In the genomic region with DNA sequence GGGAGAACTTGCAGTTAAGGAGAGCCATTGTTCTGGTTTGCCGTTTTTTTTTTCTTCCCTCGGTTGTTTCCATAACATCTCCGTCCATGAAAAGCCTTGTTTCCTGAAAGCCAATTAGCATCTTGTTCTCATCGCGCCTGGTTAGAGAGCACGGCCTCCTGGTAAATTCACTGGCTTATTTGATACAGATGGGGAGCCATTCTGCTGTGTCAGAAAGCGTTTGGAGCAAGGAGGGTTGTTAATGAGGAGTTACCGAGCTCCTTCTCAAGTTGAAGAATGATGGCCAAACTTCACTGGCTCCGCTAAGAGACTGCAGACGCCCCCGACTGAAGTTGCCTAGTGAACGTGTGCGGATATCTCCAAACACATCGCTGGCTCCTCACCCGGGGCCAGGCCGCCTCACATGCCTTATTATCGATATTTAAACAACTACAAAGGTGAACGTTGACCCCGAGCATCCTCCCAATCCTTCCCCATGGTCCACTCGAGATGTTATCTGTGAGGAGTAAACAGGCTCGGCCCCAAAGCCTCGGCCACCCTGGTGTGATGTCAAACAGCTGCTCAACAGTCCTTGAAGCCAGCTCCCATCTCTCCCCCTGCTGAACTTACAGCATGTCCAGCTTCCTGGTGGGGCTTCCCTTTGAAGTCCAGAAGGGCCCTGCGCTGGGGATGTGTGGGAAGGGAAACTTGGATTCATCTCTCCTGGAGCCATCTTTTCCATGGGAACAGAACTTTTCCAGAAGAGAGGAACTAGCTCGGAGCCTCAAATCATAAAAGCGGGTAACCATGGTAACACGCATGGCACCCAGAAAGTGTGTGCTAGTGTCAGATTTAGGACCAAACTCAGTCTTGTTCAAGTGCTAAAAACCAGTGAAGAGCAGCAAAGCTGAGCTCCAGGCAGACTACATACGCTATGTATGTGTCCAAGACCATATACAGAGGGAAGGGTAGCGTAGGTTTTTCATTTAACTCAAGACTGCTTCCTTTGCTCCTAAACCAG, we compare ENCODE assay signal across 9 mouse cellular contexts.
DNase-seq lines count a peak whose midpoint lies in the region; ATAC-seq and TF ChIP-seq lines count a peak whose summit lies in the region.
"Had no signal": no experiment of that assay in that cellular context is flagged by ENCODE, and none has a peak within 500 bp of the region (broad histone marks: within the 10 kb centered on the region; RNA-seq: fewer than 3 reads in every experiment).

No protein-coding gene starts in this region.

- TF ChIP-seq EP300 in heart, adult 2 months (IDR thresholded peaks at IDR 0.05; ENCODE audit: insufficient read depth, low read depth, low read length) = no peak

- no peak for TF ChIP-seq CTCF in hindbrain, postnatal 0 days (IDR thresholded peaks at IDR 0.05; ENCODE audit: low read depth)
- TF ChIP-seq CTCF in heart, adult 2 months (IDR thresholded peaks at IDR 0.05) = no peak

- intact Hi-C loops in heart, adult 2 months (cut with DNase I) = no loop called here

- WGBS in hindbrain, postnatal 0 days = 59% methylated on average over 28 of the region's 28 CpGs
- 63% methylated on average over 28 of the region's 28 CpGs for WGBS in hindbrain, embryonic 10.5 days
- 21% methylated on average over 28 of the region's 28 CpGs for WGBS in limb, embryonic 12.5 days
- 51% methylated on average over 28 of the region's 28 CpGs for WGBS in heart, adult 2 months

- H3K79me2 ChIP-seq in heart, adult 2 months (replicated peaks; ENCODE audit: control insufficient read depth, insufficient read depth, low read length) = no peaks in the 10 kb centered on the region

- no peaks in the 10 kb centered on the region for H3K9me3 ChIP-seq in hindbrain, postnatal 0 days (ENCODE audit: low read length)
- H3K9me3 ChIP-seq in hindbrain, embryonic 10.5 days = 0 out of 2 replicates have a peak, but pooled peaks cover 3% of the 10 kb centered on the region
- H3K9me3 ChIP-seq in limb, embryonic 12.5 days = peaks cover 3% of the 10 kb centered on the region; the same call in 1 of the 2 replicates

- no peak for TF ChIP-seq POLR2A in heart, adult 2 months (IDR thresholded peaks at IDR 0.05; ENCODE audit: insufficient read depth, low read depth, low read length)

- H3K9ac ChIP-seq in hindbrain, postnatal 0 days (replicated peaks; ENCODE audit: low read length) = no peak overlapping the region
- H3K9ac ChIP-seq in limb, embryonic 12.5 days (replicated peaks) = no peak overlapping the region
- no peak overlapping the region for H3K9ac ChIP-seq in heart, adult 2 months (ENCODE audit: low read depth, low read length)

- H3K4me3 ChIP-seq in hindbrain, postnatal 0 days (ENCODE audit: low read length) = no peak overlapping the region
- H3K4me3 ChIP-seq in hindbrain, embryonic 10.5 days = no peak overlapping the region
- H3K4me3 ChIP-seq in limb, embryonic 12.5 days (replicated peaks) = no peak overlapping the region
- H3K4me3 ChIP-seq in heart, adult 2 months = no peak overlapping the region

- no peaks in the 10 kb centered on the region for H3K36me3 ChIP-seq in hindbrain, postnatal 0 days (ENCODE audit: insufficient read depth, low read length)
- no peaks in the 10 kb centered on the region for H3K36me3 ChIP-seq in hindbrain, embryonic 10.5 days
- no peaks in the 10 kb centered on the region for H3K36me3 ChIP-seq in limb, embryonic 12.5 days
- no peaks in the 10 kb centered on the region for H3K36me3 ChIP-seq in heart, adult 2 months (ENCODE audit: control insufficient read depth, insufficient read depth, low read length)

- H3K4me1 ChIP-seq in hindbrain, postnatal 0 days (ENCODE audit: insufficient read depth, low read length) = no peaks in the 10 kb centered on the region
- H3K4me1 ChIP-seq in hindbrain, embryonic 10.5 days (replicated peaks) = 0 out of 2 replicates have a peak, but pooled peaks cover 10% of the 10 kb centered on the region
- peaks cover 16% of the 10 kb centered on the region for H3K4me1 ChIP-seq in limb, embryonic 12.5 days (replicated peaks)
- no peaks in the 10 kb centered on the region for H3K4me1 ChIP-seq in heart, adult 2 months (ENCODE audit: control insufficient read depth, insufficient read depth, low read length)

- DNase-seq in hindbrain, postnatal 0 days (ENCODE audit: low spot score) = peak; percentile 11
- no peak for DNase-seq in hindbrain, embryonic 10.5 days (ENCODE audit: low spot score)
- DNase-seq in Muller cell, postnatal 12 days (ENCODE audit: inconsistent ontology term) = peak; percentile 7
- DNase-seq in frontal cortex, adult 2 months (ENCODE audit: extremely low spot score in 1 of 2, low spot score in 1 of 2) = peak; percentile 25 to 50
- no peak for DNase-seq in heart, adult 2 months
- no peak for DNase-seq in thymus, postnatal 25 days
- DNase-seq in cerebellum, postnatal 14 days = no peak

- no peak overlapping the region for H3K27ac ChIP-seq in hindbrain, postnatal 0 days
- no peak overlapping the region for H3K27ac ChIP-seq in hindbrain, embryonic 10.5 days
- no peak overlapping the region for H3K27ac ChIP-seq in limb, embryonic 12.5 days
- H3K27ac ChIP-seq in heart, adult 2 months = no peak overlapping the region

- no peaks in the 10 kb centered on the region for H3K27me3 ChIP-seq in hindbrain, postnatal 0 days (ENCODE audit: insufficient read depth, low read length)
- H3K27me3 ChIP-seq in hindbrain, embryonic 10.5 days (ENCODE audit: insufficient read depth, poor library complexity, severe bottlenecking) = no peaks in the 10 kb centered on the region
- peaks cover 32% of the 10 kb centered on the region for H3K27me3 ChIP-seq in limb, embryonic 12.5 days
- H3K27me3 ChIP-seq in heart, adult 2 months (ENCODE audit: control insufficient read depth, insufficient read depth, low read length) = no peaks in the 10 kb centered on the region; the same call in 1 of the 2 replicates

- no peak for ATAC-seq in hindbrain, postnatal 0 days
- no peak for ATAC-seq in limb, embryonic 12.5 days (ENCODE audit: insufficient number of reproducible peaks, insufficient read depth, low FRiP score, low TSS enrichment, low read depth)

- no peak overlapping the region for H3K4me2 ChIP-seq in hindbrain, postnatal 0 days (ENCODE audit: low read depth, low read length)
- H3K4me2 ChIP-seq in limb, embryonic 12.5 days = peak overlapping the region; percentile 32
- H3K4me2 ChIP-seq: liver, embryonic 11.5 days had no signal

Comparison
In these comparisons a context has a peak if more than half of its experiments do, and no peak if none do; other contexts are left out.
1. DNase-seq: peak in hindbrain, postnatal 0 days (single experiment), Muller cell, postnatal 12 days (single experiment) and frontal cortex, adult 2 months (2 of 2); none in hindbrain, embryonic 10.5 days (single experiment), heart, adult 2 months (0 of 2), thymus, postnatal 25 days (single experiment) and cerebellum, postnatal 14 days (0 of 2).